Mouse (Mus musculus) midbrain, embryonic 14.5 days (tissue): ENCODE data around the gene Pitpnm2. TPM values are rescaled to one million over a fixed set of nuclear protein-coding genes. Genes with fewer than 3 reads are reported as not detected.
A peak's percentile ranks its signal among the peaks of the same experiment; 100 is the strongest.

Source experiments
- ATAC-seq: fragments of 200-750 bp; cut with Nextera tagmentation; 2 replicates; pipeline ENCODE4 v1.8.0; 2017; ENCODE audit warnings: moderate number of reproducible peaks, moderate library complexity; ENCODE audit not compliant: low FRiP score, low TSS enrichment
- DNase-seq: peaks from one replicate; pipeline ENCODE4 v3.0.0-alpha.2; 2015
- H3K27ac ChIP-seq: fragments of 300-500 bp; sonication (generic); replicated peaks from 2 replicates; pipeline ENCODE4 v1.5.1; 2014; ENCODE audit warnings: mild to moderate bottlenecking, low read depth, low read length, moderate library complexity
- H3K27me3 ChIP-seq: fragments of 300-500 bp; sonication (generic); 2 replicates; pipeline ENCODE4 v1.6.1; 2014; ENCODE audit warnings: low read length, control low read depth, mixed read lengths; ENCODE audit not compliant: control insufficient read depth, insufficient read depth
- H3K36me3 ChIP-seq: fragments of 300-500 bp; sonication (generic); 2 replicates; pipeline ENCODE4 v1.6.1; 2014; ENCODE audit warnings: low read length, control low read depth; ENCODE audit not compliant: control insufficient read depth, insufficient read depth
- H3K4me1 ChIP-seq: fragments of 300-500 bp; sonication (generic); 2 replicates; pipeline ENCODE4 v1.6.1; 2014; ENCODE audit warnings: mild to moderate bottlenecking, antibody characterized with exemption, low read length, control low read depth; ENCODE audit not compliant: control insufficient read depth, insufficient read depth
- H3K4me2 ChIP-seq: fragments of 300-500 bp; sonication (generic); 2 replicates; pipeline ENCODE4 v1.6.1; 2014; ENCODE audit warnings: mild to moderate bottlenecking, low read length, moderate library complexity
- H3K4me3 ChIP-seq: fragments of 300-500 bp; sonication (generic); replicated peaks from 2 replicates; pipeline ENCODE4 v1.5.1; 2014; ENCODE audit warnings: low read depth, low read length
- H3K9ac ChIP-seq: fragments of 300-500 bp; sonication (generic); replicated peaks from 2 replicates; pipeline ENCODE4 v1.6.1; 2014; ENCODE audit warnings: mild to moderate bottlenecking, low read length, moderate library complexity
- H3K9me3 ChIP-seq: fragments of 300-500 bp; sonication (generic); 2 replicates; pipeline ENCODE4 v1.6.1; 2016; ENCODE audit warnings: low read length, control low read depth, mixed read lengths; ENCODE audit not compliant: control insufficient read depth
- WGBS: fragments of 180-500 bp; shearing (Covaris S2); extraction: QIAGEN DNeasy Blood & Tissue Kit; methylation state at CpG from one replicate; pipeline ENCODE4 v1.1.7; 2014; 5-methylcytosine and 5-hydroxymethylcytosine counted together
- polyA plus RNA-seq: library from polyadenylated mRNA; unstranded; fragments of >200 nt; fragmentation: Nextera tagmentation; extraction: Ambion mirVana; gene quantifications from 2 replicates; pipeline ENCODE4 v1.2.1, GENCODE M21; 2014

Gene Pitpnm2
- polyA plus RNA-seq, 1 experiment from 2014 or later: 11.6 TPM

- Histone ChIP-seq H3K4me2 (no peak overlapping the region), H3K9ac (no peak overlapping the region), H3K27me3 (no peaks in the 10 kb centered on the region), H3K4me3 (no peak overlapping the region), H3K27ac (no peak overlapping the region), H3K36me3 (no peaks in the 10 kb centered on the region), H3K4me1 (peaks cover 30% of the 10 kb centered on the region), H3K9me3 (no peaks in the 10 kb centered on the region)
- no peak for DNase-seq
- 90% methylated on average over 4 of the region's 4 CpGs for WGBS
- no peak for ATAC-seq
Observed at GRCm38 (mm10) chr5:124179411-124179810, 70.1 kb downstream of the Pitpnm2 start.

GRCm38 (mm10) chr5:124176726-124177132 lies 72.8 kb downstream of the Pitpnm2 start:
- Histone ChIP-seq H3K4me2 (no peak overlapping the region), H3K4me3 (no peak overlapping the region), H3K4me1 (peaks cover 15% of the 10 kb centered on the region), H3K9me3 (no peaks in the 10 kb centered on the region), H3K36me3 (no peaks in the 10 kb centered on the region), H3K27ac (peak overlapping the region; percentile 49; the same call in 1 of the 2 replicates), H3K27me3 (no peaks in the 10 kb centered on the region), H3K9ac (no peak overlapping the region)
- 9% methylated on average over 7 of the region's 7 CpGs for WGBS
- peak; percentile 65 for DNase-seq
- peak; percentile 50; the same call in 1 of the 2 replicates for ATAC-seq

GRCm38 (mm10) chr5:124175138-124175537 lies 74.4 kb downstream of the Pitpnm2 start:
- no peaks in the 10 kb centered on the region for H3K36me3 ChIP-seq
- no peak overlapping the region for H3K4me2 ChIP-seq
- H3K27ac ChIP-seq: no peak overlapping the region
- H3K27me3 ChIP-seq: no peaks in the 10 kb centered on the region
- ATAC-seq (peak; percentile 46; the same call in 1 of the 2 replicates), DNase-seq (peak; percentile 55)
- H3K9me3 ChIP-seq: no peaks in the 10 kb centered on the region
- H3K4me3 ChIP-seq: no peak overlapping the region
- H3K9ac ChIP-seq: no peak overlapping the region
- WGBS: 28% methylated on average over 4 of the region's 4 CpGs
- peaks cover 15% of the 10 kb centered on the region for H3K4me1 ChIP-seq

GRCm38 (mm10) chr5:124173012-124173985 lies 76.3 kb downstream of the Pitpnm2 start:
- no peak overlapping the region for H3K4me2 ChIP-seq
- H3K4me3 ChIP-seq: no peak overlapping the region
- H3K36me3 ChIP-seq: no peaks in the 10 kb centered on the region
- H3K9ac ChIP-seq: no peak overlapping the region
- DNase-seq (no peak), ATAC-seq (no peak)
- H3K9me3 ChIP-seq: no peaks in the 10 kb centered on the region
- 71% methylated on average over 15 of the region's 15 CpGs for WGBS
- no peaks in the 10 kb centered on the region for H3K27me3 ChIP-seq
- H3K4me1 ChIP-seq: peaks cover 15% of the 10 kb centered on the region
- H3K27ac ChIP-seq: no peak overlapping the region

GRCm38 (mm10) chr5:124172246-124172645 lies 77.3 kb downstream of the Pitpnm2 start:
- no peak overlapping the region for H3K27ac ChIP-seq
- H3K4me2 ChIP-seq: no peak overlapping the region
- DNase-seq: no peak
- no peaks in the 10 kb centered on the region for H3K9me3 ChIP-seq
- peaks cover 15% of the 10 kb centered on the region for H3K4me1 ChIP-seq
- ATAC-seq: no peak
- no peak overlapping the region for H3K4me3 ChIP-seq
- WGBS: 83% methylated on average over 4 of the region's 4 CpGs
- no peaks in the 10 kb centered on the region for H3K36me3 ChIP-seq
- no peak overlapping the region for H3K9ac ChIP-seq
- no peaks in the 10 kb centered on the region for H3K27me3 ChIP-seq

GRCm38 (mm10) chr5:124171781-124172180 lies 77.8 kb downstream of the Pitpnm2 start:
- H3K4me1 ChIP-seq: peaks cover 14% of the 10 kb centered on the region
- no peaks in the 10 kb centered on the region for H3K27me3 ChIP-seq
- no peak overlapping the region for H3K4me2 ChIP-seq
- no peak overlapping the region for H3K27ac ChIP-seq
- no peaks in the 10 kb centered on the region for H3K36me3 ChIP-seq
- no peak overlapping the region for H3K9ac ChIP-seq
- H3K4me3 ChIP-seq: no peak overlapping the region
- 79% methylated on average over 9 of the region's 9 CpGs for WGBS
- no peak for ATAC-seq
- no peak for DNase-seq
- no peaks in the 10 kb centered on the region for H3K9me3 ChIP-seq

- Histone ChIP-seq H3K36me3 (no peaks in the 10 kb centered on the region), H3K4me2 (no peak overlapping the region), H3K9ac (no peak overlapping the region), H3K4me1 (peaks cover 26% of the 10 kb centered on the region), H3K4me3 (no peak overlapping the region), H3K27me3 (no peaks in the 10 kb centered on the region), H3K27ac (no peak overlapping the region), H3K9me3 (no peaks in the 10 kb centered on the region)
- no peak for DNase-seq
- 82% methylated on average over 3 of the region's 3 CpGs for WGBS
- no peak for ATAC-seq
Observed at GRCm38 (mm10) chr5:124169224-124169621, 80.3 kb downstream of the Pitpnm2 start.

GRCm38 (mm10) chr5:124168428-124169223 lies 80.9 kb downstream of the Pitpnm2 start:
- H3K4me1 ChIP-seq: peaks cover 26% of the 10 kb centered on the region
- 92% methylated on average over 12 of the region's 12 CpGs for WGBS

More at GRCm38 (mm10) chr5:124168428-124169223, 80.9 kb downstream of the Pitpnm2 start:
- Histone ChIP-seq H3K9me3 (no peaks in the 10 kb centered on the region), H3K36me3 (no peaks in the 10 kb centered on the region), H3K4me3 (no peak overlapping the region), H3K4me2 (no peak overlapping the region), H3K27me3 (no peaks in the 10 kb centered on the region), H3K9ac (no peak overlapping the region), H3K27ac (no peak overlapping the region)
- ATAC-seq (no peak), DNase-seq (no peak)
